Mouse (Mus musculus) embryonic facial prominence, embryonic 15.5 days (tissue): ENCODE data around the gene Sf3a2. TPM values are rescaled to one million over a fixed set of nuclear protein-coding genes. Genes with fewer than 3 reads are reported as not detected.
"Not testable (repeated sequence)": the region's sequence is repeated elsewhere in the genome, so short reads cannot be mapped to it uniquely, and the experiment has no call there.

Experiments
- ATAC-seq: fragments of 200-750 bp; cut with Nextera tagmentation; 2 replicates; pipeline ENCODE4 v1.8.0; 2017; ENCODE audit warnings: low read depth, moderate TSS enrichment; ENCODE audit not compliant: insufficient number of reproducible peaks, low FRiP score, low TSS enrichment
- H3K27ac ChIP-seq: fragments of 300-500 bp; sonication (generic); replicated peaks from 2 replicates; pipeline ENCODE4 v1.5.1; 2015; ENCODE audit warnings: mild to moderate bottlenecking, inconsistent platforms
- H3K27me3 ChIP-seq: fragments of 300-500 bp; sonication (generic); 2 replicates; pipeline ENCODE4 v1.6.1; 2015; ENCODE audit warnings: inconsistent platforms
- H3K36me3 ChIP-seq: fragments of 300-500 bp; sonication (generic); 2 replicates; pipeline ENCODE4 v1.6.1; 2015; ENCODE audit warnings: mild to moderate bottlenecking, inconsistent platforms
- H3K4me1 ChIP-seq: fragments of 300-500 bp; sonication (generic); 2 replicates; pipeline ENCODE4 v1.6.1; 2015; ENCODE audit warnings: inconsistent platforms
- H3K4me2 ChIP-seq: fragments of 300-500 bp; sonication (generic); replicated peaks from 2 replicates; pipeline ENCODE4 v1.6.1; 2015; ENCODE audit warnings: mild to moderate bottlenecking, inconsistent platforms
- H3K4me3 ChIP-seq: fragments of 300-500 bp; sonication (generic); replicated peaks from 2 replicates; pipeline ENCODE4 v1.5.1; 2015; ENCODE audit warnings: mild to moderate bottlenecking, inconsistent platforms
- H3K9ac ChIP-seq: fragments of 300-500 bp; sonication (generic); 2 replicates; pipeline ENCODE4 v1.6.1; 2015; ENCODE audit warnings: inconsistent platforms
- H3K9me3 ChIP-seq: fragments of 300-500 bp; sonication (generic); replicated peaks from 2 replicates; pipeline ENCODE4 v1.6.1; 2016; ENCODE audit warnings: inconsistent platforms
- WGBS: fragments of 180-500 bp; shearing (Covaris S2); methylation state at CpG from one replicate; pipeline ENCODE4 v1.1.7; 2015; 5-methylcytosine and 5-hydroxymethylcytosine counted together
- polyA plus RNA-seq: library from polyadenylated mRNA; unstranded; fragments of >200 nt; fragmentation: Nextera tagmentation; extraction: Ambion mirVana; gene quantifications from 2 replicates; pipeline ENCODE4 v1.2.1, GENCODE M21; 2015

The Sf3a2 gene
- polyA plus RNA-seq, 1 experiment from 2014 or later, result 79.7 TPM

DNA sequence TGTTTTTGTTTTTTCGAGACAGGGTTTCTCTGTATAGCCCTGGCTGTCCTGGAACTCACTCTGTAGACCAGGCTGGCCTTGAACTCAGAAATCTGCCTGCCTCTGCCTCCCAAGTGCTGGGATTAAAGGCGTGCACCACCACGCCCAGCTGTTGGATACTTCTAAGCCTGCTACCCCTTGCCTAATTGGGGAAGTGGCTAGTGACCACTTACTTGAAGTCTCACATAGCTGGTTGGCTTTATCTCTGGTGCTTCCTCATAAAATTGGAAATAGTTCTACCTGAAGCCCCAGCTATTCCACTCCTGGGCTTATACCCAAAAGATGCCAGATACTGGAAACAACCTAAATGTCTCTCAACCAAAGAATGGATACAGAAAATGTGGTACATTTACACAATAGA lies 18.3 kb downstream of the Sf3a2 start:
- not testable (repeated sequence) for H3K27me3 ChIP-seq, H3K9ac ChIP-seq, H3K4me3 ChIP-seq, H3K27ac ChIP-seq, H3K4me2 ChIP-seq, ATAC-seq, H3K9me3 ChIP-seq, H3K4me1 ChIP-seq, H3K36me3 ChIP-seq
- 77% methylated on average over 3 of the region's 3 CpGs for WGBS

GRCm38 (mm10) chr10:80817164-80817563 lies 19.2 kb downstream of the Sf3a2 start:
- Histone ChIP-seq H3K27me3 (no peaks in the 10 kb centered on the region), H3K36me3 (no peaks in the 10 kb centered on the region), H3K9ac (no peak overlapping the region), H3K4me2 (no peak overlapping the region), H3K4me3 (no peak overlapping the region), H3K27ac (no peak overlapping the region), H3K4me1 (no peaks in the 10 kb centered on the region), H3K9me3 (no peaks in the 10 kb centered on the region)
- ATAC-seq, result no peak
- 59% methylated on average over 2 of the region's 2 CpGs for WGBS

GRCm38 (mm10) chr10:80817955-80818354 lies 20.0 kb downstream of the Sf3a2 start:
- H3K36me3 ChIP-seq, H3K4me3 ChIP-seq, H3K4me2 ChIP-seq, H3K9me3 ChIP-seq, H3K27me3 ChIP-seq, ATAC-seq, H3K27ac ChIP-seq, H3K4me1 ChIP-seq, H3K9ac ChIP-seq: not testable (repeated sequence)
- 81% methylated on average over 7 of the region's 7 CpGs for WGBS

- Histone ChIP-seq H3K9me3 (no peaks in the 10 kb centered on the region), H3K36me3 (no peaks in the 10 kb centered on the region), H3K4me1 (no peaks in the 10 kb centered on the region), H3K4me3 (no peak overlapping the region), H3K27me3 (no peaks in the 10 kb centered on the region), H3K4me2 (no peak overlapping the region), H3K27ac (no peak overlapping the region), H3K9ac (no peak overlapping the region)
- no peak for ATAC-seq
- 49% methylated on average over 6 of the region's 6 CpGs for WGBS
These were observed 20.7 kb downstream of the Sf3a2 start for GRCm38 (mm10) chr10:80818599-80819281.

DNA sequence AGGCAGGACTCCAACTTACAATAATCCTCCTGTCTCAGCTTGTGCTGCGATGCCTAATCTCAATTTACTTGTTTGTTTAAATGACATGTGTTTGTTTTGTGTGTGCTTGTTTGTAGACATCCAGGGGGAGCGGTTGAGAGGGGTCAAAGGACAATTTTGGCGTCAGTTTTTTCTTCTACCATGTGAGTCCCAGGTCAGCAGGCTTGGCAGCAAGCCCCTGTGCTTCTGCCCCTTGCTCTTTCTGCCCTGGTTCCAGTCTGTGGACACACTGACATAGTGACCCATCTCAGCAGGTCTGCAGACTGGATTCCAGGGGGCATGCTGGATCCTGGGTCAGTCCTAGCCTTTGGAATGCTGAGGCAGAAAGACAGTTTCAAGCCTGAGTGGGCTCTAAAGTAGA lies 21.4 kb downstream of the Sf3a2 start:
- H3K27ac ChIP-seq, result 0 out of 2 replicates have a peak overlapping the region, but pooled peaks have one; percentile 1
- ATAC-seq, result no peak
- H3K4me2 ChIP-seq, result no peak overlapping the region
- H3K9me3 ChIP-seq, result no peaks in the 10 kb centered on the region
- no peak overlapping the region for H3K4me3 ChIP-seq
- WGBS, result 48% methylated on average over 3 of the region's 3 CpGs
- H3K27me3 ChIP-seq, result no peaks in the 10 kb centered on the region
- no peak overlapping the region for H3K9ac ChIP-seq
- no peaks in the 10 kb centered on the region for H3K4me1 ChIP-seq
- H3K36me3 ChIP-seq, result no peaks in the 10 kb centered on the region

DNA sequence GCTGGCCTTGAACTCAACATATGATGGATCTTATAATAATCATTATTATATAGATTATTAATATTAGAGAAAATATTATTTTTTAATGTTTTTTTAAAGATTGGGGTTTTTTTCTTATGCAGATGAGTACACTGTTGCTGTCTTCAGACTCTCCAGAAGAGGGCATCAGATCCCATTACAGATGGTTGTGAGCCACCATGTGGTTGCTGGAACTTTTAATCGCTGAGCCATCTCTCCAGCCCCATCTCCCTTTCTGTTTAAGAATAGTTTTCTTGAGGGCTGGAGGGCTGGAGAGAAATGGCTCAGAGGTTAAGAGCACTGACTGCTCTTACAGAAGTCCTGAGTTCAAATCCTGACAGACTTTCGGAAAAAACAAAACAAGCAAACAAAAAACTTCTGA lies 24.0 kb downstream of the Sf3a2 start:
- Histone ChIP-seq H3K9ac (no peak overlapping the region), H3K4me2 (no peak overlapping the region)

DNA sequence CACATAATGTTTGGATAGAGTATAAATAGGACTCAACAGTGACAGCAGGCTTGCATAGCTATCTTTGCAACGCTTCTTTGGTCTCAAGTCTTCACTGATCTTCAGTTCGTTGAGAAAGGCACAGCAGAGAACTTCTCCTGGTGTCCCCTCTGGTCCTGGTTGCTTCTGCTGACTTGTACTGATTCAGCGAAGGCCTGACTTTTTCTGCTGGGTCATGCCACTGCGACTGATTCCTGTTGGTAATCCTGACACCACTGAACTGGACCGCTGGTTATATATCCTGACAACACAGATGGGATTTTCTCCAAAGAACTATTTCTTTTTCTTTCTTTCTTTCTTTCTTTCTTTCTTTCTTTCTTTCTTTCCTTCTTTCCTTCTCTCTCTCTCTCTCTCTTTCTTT lies 24.5 kb downstream of the Sf3a2 start:
- H3K27me3 ChIP-seq, result no peaks in the 10 kb centered on the region
- H3K9me3 ChIP-seq, result no peaks in the 10 kb centered on the region
- H3K9ac ChIP-seq, result no peak overlapping the region
- H3K27ac ChIP-seq, result no peak overlapping the region
- H3K4me1 ChIP-seq, result peaks cover 2% of the 10 kb centered on the region
- no peak overlapping the region for H3K4me2 ChIP-seq
- no peaks in the 10 kb centered on the region for H3K36me3 ChIP-seq
- no peak overlapping the region for H3K4me3 ChIP-seq
- ATAC-seq, result no peak
- WGBS, result 94% methylated on average over 5 of the region's 5 CpGs

More for the DNA sequence above, 24.0 kb downstream of the Sf3a2 start:
- Histone ChIP-seq H3K36me3 (no peaks in the 10 kb centered on the region), H3K27ac (no peak overlapping the region), H3K9me3 (no peaks in the 10 kb centered on the region), H3K4me1 (no peaks in the 10 kb centered on the region), H3K27me3 (no peaks in the 10 kb centered on the region), H3K4me3 (no peak overlapping the region)
- 45% methylated on average over 2 of the region's 2 CpGs for WGBS
- ATAC-seq, result no peak

- no peak overlapping the region for H3K4me3 ChIP-seq
- H3K36me3 ChIP-seq, result no peaks in the 10 kb centered on the region
- H3K9me3 ChIP-seq, result no peaks in the 10 kb centered on the region
- no peak overlapping the region for H3K27ac ChIP-seq
- H3K4me1 ChIP-seq, result peaks cover 9% of the 10 kb centered on the region
- no peak for ATAC-seq
- no peak overlapping the region for H3K9ac ChIP-seq
- H3K27me3 ChIP-seq, result no peaks in the 10 kb centered on the region
- WGBS, result 85% methylated on average over 1 of the region's 1 CpGs
- no peak overlapping the region for H3K4me2 ChIP-seq
These were observed 25.3 kb downstream of the Sf3a2 start for GRCm38 (mm10) chr10:80823316-80823715.

GRCm38 (mm10) chr10:80823847-80824643 lies 26.0 kb downstream of the Sf3a2 start:
- H3K4me3 ChIP-seq, result no peak overlapping the region
- ATAC-seq, result no peak
- peaks cover under 1% of the 10 kb centered on the region; the same call in 1 of the 2 replicates for H3K36me3 ChIP-seq
- H3K9me3 ChIP-seq, result no peaks in the 10 kb centered on the region
- no peak overlapping the region for H3K4me2 ChIP-seq
- H3K9ac ChIP-seq, result no peak overlapping the region
- peaks cover 13% of the 10 kb centered on the region for H3K4me1 ChIP-seq
- WGBS, result 58% methylated on average over 8 of the region's 8 CpGs
- H3K27ac ChIP-seq, result no peak overlapping the region
- H3K27me3 ChIP-seq, result no peaks in the 10 kb centered on the region

GRCm38 (mm10) chr10:80824827-80825226 lies 26.8 kb downstream of the Sf3a2 start:
- ATAC-seq, result no peak
- peaks cover 8% of the 10 kb centered on the region for H3K36me3 ChIP-seq
- no peak overlapping the region for H3K4me2 ChIP-seq
- no peak overlapping the region for H3K27ac ChIP-seq
- H3K9me3 ChIP-seq, result no peaks in the 10 kb centered on the region
- H3K27me3 ChIP-seq, result no peaks in the 10 kb centered on the region
- H3K4me3 ChIP-seq, result no peak overlapping the region
- WGBS, result 70% methylated on average over 2 of the region's 2 CpGs
- peaks cover 20% of the 10 kb centered on the region for H3K4me1 ChIP-seq
- H3K9ac ChIP-seq, result no peak overlapping the region

GRCm38 (mm10) chr10:80826151-80827062 lies 28.4 kb downstream of the Sf3a2 start, which contains the start of gene Oaz1:
Gene Oaz1, plus strand, starts transcription at chr10:80826656.
- Histone ChIP-seq H3K27ac (peak within 1 kb of the TSS; percentile 91), H3K4me2 (peak within 1 kb of the TSS; percentile 93), H3K4me3 (peak within 1 kb of the TSS; percentile 71), H3K9ac (peak within 1 kb of the TSS; percentile 97), H3K27me3 (no peaks in the 10 kb centered on the region), H3K4me1 (peaks cover 35% of the 10 kb centered on the region), H3K36me3 (peaks cover 18% of the 10 kb centered on the region), H3K9me3 (no peaks in the 10 kb centered on the region)
- under 1% methylated on average over 80 of the region's 82 CpGs for WGBS
- ATAC-seq, result peak; percentile 98
